Mouse (Mus musculus): ENCODE data around the gene Kat2b.

DNA sequence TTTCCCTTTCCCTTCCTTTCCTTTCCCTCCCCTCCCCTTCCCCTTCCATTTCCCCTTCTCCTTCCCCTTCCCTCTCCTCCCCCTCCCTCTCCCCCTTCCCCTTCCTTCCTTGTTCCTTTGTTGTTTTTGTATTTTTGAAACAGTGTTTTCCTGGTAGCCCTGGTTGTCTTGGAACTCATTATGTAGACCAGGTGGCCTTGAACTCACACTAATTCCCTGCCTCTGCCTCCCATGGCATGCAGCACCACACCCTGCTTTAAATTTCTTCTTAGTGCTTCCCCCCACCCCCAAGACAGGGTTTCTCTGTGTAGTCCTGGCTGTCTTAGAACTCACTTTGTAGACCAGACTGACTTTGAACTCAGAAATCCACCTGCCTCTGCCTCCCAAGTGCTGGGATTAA is 52.7 kb downstream of the Kat2b start:
- no peak for TF ChIP-seq CTCF (IDR thresholded peaks at IDR 0.05; ENCODE audit: extremely low read depth, insufficient read length, insufficient replicate concordance, low read depth, low read length)
- no peak for TF ChIP-seq POLR2A (IDR thresholded peaks at IDR 0.05; ENCODE audit: low read depth, low read length)

Measured in small intestine, adult 2 months (tissue).